Mouse (Mus musculus) left cerebral cortex, adult 9 months (tissue): ENCODE data around the gene Rsph14.

Experiments used
- DNase-seq, 2 experiments: peaks; one replicate each; pipeline ENCODE4 v3.0.0; 2022; ENCODE audit warnings: low spot score in 2 of 2

Gene Rsph14

GRCm38 (mm10) chr10:74994863-74995262 is 37.5 kb downstream of the Rsph14 start:
- no peak for DNase-seq

DNA sequence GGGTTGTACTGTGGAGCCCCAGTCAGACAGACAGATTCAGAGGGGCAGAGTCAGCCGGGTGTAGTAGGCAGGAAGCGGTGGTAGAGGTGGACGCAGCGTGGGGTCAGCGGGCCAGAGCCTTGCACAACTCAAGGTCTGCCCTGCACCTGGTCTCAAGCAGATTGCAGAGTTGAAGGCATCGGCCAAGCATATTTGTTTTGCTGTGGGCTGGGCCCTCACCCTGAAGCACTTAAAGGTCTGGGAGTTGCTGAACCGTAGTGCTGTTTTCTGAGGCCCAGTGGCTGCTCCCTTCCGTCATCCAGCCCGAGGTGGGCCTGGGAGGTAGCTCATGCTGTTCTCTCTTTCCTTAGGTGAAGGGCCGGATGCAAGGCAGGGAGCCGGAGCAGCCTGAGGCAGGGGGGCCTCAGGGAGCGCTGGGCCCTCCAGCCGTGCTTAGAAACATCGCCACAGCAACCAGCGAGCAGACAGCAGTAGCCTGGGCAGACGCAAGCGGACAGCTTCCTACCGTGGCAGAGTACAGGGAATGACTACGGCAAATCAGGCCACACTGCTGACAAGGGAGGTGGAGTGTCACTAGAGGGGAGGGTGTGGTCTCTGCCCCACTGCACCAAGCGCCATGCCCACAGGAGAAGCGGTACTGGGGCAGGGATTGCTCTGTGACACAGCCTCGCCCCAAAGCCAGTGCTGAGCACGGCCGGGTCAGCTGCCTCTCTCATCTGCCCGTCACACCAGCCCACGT is 41.6 kb downstream of the Rsph14 start:
- no peak for DNase-seq

DNA sequence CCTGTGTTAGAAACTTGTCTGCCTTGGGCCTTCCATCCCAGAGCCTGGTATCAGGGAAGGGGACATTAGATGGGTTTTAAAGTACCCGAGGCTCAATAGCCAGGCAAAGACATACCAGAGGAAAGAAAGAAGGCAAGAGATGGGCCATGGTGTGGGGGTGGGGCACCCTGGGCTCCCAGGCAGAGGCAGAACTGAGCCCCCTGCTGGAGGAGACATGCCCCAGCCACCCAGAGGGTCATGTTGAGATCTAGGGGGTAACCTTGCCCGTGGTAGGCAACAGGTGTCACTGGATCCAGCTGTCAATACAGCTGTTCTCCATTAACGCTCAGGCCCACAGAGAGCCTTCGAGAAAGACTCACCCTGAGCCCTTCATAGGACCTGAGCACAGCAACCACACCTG is 42.6 kb downstream of the Rsph14 start:
- DNase-seq = no peak

- no peak for DNase-seq
Measured at GRCm38 (mm10) chr10:74987698-74988470, 44.5 kb downstream of the Rsph14 start.

- no peak for DNase-seq
Measured at GRCm38 (mm10) chr10:74983176-74983575, 49.2 kb downstream of the Rsph14 start.

DNA sequence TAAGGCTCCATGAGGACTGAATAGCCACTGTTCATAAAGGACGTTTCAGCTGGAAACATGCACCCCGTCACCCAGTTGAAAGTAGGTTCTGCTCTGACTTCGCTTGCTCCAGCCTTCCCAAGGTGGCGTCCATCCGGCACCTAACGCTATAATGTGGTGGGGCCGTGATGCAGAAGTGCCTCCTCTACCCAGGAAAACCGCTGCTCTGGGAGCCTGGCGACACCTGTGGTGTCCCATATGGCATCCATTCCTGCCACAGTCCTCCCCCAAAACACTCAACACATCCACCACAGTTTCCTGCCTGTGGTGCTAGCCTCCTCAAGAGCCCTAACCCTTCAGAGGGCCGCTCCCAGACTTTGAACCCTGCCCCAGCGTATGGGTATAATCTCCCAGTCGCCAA is 51.2 kb downstream of the Rsph14 start:
- no peak for DNase-seq

DNA sequence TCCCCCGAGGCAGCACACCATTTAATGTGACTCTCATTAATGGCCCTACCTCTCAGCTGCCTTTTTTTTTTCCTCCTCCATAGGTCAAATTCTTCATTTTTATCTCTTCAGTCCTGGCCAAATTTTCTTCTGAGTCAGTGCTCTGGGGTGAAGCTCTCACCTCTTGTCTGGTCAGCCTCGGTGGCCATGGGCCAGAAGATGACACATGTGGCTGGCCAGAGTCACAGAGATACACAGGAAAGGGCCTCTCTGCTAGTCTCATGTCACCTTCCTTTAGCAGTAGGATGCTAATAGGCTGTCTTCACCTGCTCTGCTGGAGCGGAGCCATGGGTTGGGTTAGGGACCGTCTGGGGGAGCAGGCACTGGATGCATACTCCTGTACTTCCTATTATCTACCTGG is 54.3 kb downstream of the Rsph14 start:
- no peak for DNase-seq

DNA sequence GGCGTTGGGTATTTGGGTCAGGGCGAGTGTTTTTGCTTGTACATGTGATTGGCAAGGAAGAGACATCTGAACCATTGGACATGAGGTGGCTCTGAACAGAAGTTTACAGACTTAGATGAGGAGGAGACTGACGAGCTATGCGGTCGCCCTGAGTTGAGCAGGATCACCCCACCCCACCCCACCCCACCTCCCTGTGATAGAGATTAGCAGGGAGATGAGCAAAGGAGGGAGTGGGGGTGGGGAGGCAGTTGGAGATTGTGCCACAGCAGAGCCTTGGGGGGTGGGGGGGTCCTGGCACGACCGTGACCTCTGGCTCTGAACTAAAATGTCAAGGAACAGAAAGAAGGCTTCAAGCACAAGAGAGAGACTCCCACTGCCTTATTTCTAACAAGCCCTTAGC is 56.0 kb downstream of the Rsph14 start:
- DNase-seq = no peak

- DNase-seq = no peak
Measured at GRCm38 (mm10) chr10:74975626-74976025, 56.8 kb downstream of the Rsph14 start.

DNA sequence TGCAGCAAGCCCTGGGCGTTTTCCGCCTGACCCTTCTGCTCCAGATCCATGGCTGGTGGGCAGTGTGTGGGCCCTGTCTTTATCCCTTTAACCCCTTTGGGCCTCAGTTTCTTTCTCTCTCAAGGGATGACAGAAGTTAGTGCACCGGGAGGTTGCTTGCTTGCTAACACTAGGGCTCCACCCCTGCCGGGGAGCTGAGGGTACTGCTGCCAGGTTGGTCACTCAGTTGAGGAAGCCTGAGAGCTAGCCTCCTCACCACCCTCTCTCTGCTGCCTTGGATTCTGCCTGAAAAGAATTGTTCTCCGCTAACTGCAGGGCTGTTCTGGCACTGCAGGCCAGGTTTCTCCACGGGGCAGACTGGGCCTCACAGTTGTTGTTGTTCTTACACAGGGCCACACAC is 59.4 kb downstream of the Rsph14 start:
- no peak for DNase-seq

GRCm38 (mm10) chr10:74969266-74969665 is 63.1 kb downstream of the Rsph14 start:
- DNase-seq = no peak

DNA sequence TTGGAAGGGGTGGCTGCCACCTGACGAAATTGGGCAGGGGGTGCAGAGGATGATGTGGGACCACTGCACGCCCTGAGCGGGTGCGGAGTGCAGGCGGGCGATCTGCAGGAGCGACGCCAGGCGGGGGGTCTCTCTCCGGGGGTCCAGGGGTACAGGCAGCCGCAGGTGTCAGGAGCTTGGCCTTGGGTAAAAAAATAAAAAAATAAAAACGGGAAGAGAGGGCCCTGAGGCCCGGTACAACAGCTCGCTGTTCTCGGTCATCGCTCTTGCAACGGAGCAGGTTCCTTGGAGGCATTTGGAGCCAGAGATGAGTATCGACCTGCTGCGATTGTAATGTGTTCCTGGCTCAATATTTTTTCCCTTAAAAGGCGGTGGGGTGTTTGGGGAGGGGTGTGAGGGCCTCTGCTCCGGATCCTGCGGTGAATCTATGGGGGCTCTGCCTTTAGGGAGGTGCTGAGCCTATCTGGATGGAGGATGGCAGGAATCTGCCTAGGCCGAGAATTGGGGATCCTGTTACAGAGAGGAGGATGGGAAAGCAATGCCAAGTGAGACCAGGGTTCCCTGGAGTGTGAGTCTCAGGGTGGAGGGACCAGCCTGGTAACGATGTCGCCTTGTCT is 64.6 kb downstream of the Rsph14 start:
- DNase-seq = peak in 1 of 2 experiments; percentile 37

DNA sequence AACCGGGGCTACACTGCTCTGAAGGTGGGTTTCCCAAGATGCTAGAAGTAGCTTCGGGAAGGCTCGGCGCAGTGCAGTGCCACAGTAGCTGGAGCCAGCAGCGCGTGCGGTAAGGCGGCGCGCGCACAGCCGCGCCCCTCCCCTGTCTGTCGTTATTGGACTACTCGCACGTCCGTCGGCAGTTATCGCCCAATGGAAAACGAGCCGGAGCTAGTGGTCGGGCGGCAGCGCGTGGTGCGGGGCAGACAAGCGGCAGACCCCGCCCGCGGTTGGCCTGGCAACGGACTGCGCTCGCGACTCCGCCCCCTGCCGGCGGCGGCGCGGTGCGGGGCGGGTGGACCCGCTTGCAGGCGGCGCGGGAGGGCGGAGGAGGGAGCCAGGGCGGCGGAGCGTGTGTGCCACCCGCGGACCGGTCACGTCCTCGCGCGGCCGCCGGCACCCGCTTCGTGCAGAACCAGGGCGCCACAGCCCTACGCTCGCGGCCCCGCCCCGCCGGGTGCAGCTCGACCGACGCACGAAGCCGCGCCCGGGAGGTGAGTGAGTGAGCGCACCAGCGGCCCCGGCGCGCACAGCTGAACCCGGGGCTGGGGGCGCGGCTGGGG is 65.4 kb downstream of the Rsph14 start, which contains the start of gene Gnaz:
Gene Gnaz, plus strand, starts transcription at position 328 of the 602 bp plus-strand sequence.
- DNase-seq = peak; percentile 96 to 99

GRCm38 (mm10) chr10:74964380-74964779 is 68.0 kb downstream of the Rsph14 start:
- DNase-seq = no peak

DNA sequence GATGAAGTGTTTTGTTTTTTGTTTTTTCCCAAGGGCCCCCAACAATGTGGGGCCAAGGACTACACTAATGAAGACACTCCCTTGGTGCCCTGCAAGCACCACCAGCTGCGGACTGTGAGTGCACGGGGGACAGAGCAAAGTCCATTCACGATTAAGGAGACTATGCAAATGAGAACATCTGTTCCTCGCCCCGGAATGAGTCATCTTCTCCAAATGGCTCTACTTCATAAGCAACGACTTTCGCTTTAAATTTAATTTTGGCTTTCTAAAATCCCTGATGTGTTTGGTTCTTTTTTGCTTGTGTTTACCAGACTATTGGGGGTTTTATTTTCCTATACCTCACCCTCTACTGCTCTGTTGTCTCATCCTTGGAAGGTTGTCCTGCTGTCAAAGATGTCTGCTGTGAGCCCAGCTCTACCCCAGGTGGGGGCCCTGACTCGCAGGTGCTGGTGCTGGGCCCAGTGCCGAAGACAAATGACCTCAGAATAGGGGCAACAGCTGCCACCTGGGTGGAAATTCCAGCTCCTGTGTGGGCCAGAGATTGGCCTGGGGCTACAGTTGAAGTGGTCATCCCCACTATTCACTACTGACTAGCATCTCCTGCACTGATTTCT is 79.4 kb downstream of the Rsph14 start:
- peak in 1 of 2 experiments; percentile 70 for DNase-seq

GRCm38 (mm10) chr10:74940795-74941194 is 91.6 kb downstream of the Rsph14 start:
- DNase-seq = no peak

DNA sequence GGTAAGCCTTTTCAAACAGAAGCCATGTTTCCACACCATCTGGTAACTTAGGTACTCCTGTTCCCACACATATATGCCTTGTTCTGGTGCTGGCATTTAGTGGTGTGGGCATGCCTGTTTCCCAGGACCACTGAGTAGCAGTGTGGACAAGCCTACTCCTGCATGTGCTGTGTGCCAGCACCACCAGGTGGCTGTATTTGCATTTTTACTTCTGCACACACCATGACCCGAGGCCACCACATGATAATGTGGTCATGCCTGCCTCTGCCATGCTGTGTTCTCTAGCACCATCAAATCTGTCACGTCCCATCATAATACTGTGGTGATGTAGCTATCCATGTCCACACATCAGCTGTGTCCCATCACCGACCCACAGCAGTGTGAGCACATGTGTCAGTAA is 93.1 kb downstream of the Rsph14 start:
- DNase-seq = no peak

- DNase-seq = no peak
Measured at GRCm38 (mm10) chr10:74938410-74938809, 94.0 kb downstream of the Rsph14 start.

DNA sequence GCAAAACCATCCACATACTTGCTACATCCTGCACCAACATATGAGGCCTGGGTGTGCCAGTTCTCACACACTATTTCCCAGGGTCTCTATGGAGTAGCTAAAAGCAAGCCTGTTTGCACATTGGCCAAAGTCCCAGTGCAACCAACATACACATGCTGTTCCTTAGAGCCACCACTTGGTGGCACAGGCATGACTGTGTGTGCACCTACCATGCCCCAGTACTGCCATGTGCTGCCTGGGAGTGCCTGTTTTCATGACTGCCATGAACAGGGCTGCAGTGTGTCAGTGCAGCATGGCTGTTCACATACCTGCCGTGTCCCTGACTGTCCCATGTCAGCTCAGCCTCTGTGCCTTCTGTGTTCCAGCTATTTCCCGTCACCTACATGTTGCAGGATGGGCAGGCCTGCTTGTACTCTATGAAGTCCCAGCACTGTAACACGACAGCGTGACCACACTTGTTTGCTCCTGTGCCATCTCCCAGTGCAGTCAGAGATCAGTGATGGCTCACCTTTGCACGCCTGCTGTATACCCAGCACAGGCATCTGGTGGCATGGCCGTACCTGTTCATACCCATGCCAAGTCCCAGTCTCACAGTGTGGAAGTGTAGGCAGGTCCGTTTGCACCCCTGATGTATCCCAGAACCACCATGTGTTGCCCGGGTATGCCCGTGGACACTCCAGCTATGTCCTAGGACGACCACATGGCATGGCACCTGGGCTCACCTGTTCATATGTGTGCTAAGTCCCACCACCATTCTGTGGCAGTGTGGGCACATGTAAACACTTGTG is 95.2 kb downstream of the Rsph14 start:
- DNase-seq = no peak

GRCm38 (mm10) chr10:74935016-74935415 is 97.4 kb downstream of the Rsph14 start:
- peak in 1 of 2 experiments; percentile 45 for DNase-seq

DNA sequence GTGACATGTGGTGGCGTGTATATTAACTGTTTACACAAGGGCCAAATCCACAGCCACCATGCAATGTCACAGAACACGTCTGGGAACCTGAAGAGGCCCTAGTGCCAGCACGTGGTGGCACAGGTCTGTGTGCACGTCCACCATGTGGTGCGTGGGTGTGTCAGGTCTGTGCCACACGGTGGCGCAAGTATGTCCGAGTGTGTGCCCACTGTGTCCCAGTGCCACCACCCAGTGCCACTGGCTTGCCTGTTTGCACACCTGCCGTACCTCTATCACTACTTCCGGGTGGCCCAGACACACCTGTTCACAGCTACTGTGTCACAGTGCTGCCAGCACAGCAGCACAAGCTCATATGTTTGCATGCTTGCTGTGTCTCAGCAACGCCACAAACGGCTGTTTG is 97.9 kb downstream of the Rsph14 start:
- no peak for DNase-seq
